20 mouse cellular contexts compared by ENCODE assay signal in genomic region chr5:106322574-106323215, GRCm38 (mm10).
DNase-seq lines count a peak whose midpoint lies in the region; ATAC-seq lines count a peak whose summit lies in the region.
"Had no signal": no experiment of that assay in that cellular context is flagged by ENCODE, and none has a peak within 500 bp of the region (broad histone marks: within the 10 kb centered on the region; RNA-seq: fewer than 3 reads in every experiment).

No protein-coding gene starts in this region.

- intact Hi-C loops in left cerebral cortex, postnatal 10 days (cut with DNase I), result no loop called here

- H3K4me2 ChIP-seq in forebrain, embryonic 13.5 days, result no peak overlapping the region
- H3K4me2 ChIP-seq in forebrain, embryonic 16.5 days (ENCODE audit: low read length), result no peak overlapping the region
- no peak overlapping the region for H3K4me2 ChIP-seq in midbrain, embryonic 15.5 days
- H3K4me2 ChIP-seq in neural tube, embryonic 11.5 days (ENCODE audit: low read depth), result no peak overlapping the region
- H3K4me2 ChIP-seq: forebrain, embryonic 12.5 days; kidney, embryonic 15.5 days; liver, embryonic 15.5 days; stomach, embryonic 15.5 days had no signal

- no peaks in the 10 kb centered on the region for H3K9me3 ChIP-seq in forebrain, embryonic 13.5 days (replicated peaks)
- no peaks in the 10 kb centered on the region for H3K9me3 ChIP-seq in forebrain, embryonic 16.5 days (ENCODE audit: control insufficient read depth, low read length)
- H3K9me3 ChIP-seq in midbrain, embryonic 10.5 days (replicated peaks), result no peaks in the 10 kb centered on the region
- H3K9me3 ChIP-seq in midbrain, embryonic 15.5 days, result no peaks in the 10 kb centered on the region
- H3K9me3 ChIP-seq in neural tube, embryonic 11.5 days (ENCODE audit: control insufficient read depth, low read length), result no peaks in the 10 kb centered on the region
- H3K9me3 ChIP-seq: forebrain, embryonic 12.5 days; kidney, embryonic 15.5 days; liver, embryonic 15.5 days; stomach, embryonic 15.5 days had no signal

- WGBS in forebrain, embryonic 13.5 days, result 13% methylated on average over 18 of the region's 18 CpGs
- 20% methylated on average over 18 of the region's 18 CpGs for WGBS in forebrain, embryonic 16.5 days
- WGBS in midbrain, embryonic 10.5 days, result 9% methylated on average over 18 of the region's 18 CpGs
- WGBS in midbrain, embryonic 15.5 days, result 13% methylated on average over 18 of the region's 18 CpGs
- WGBS in neural tube, embryonic 11.5 days, result 39% methylated on average over 18 of the region's 18 CpGs

- H3K27me3 ChIP-seq in forebrain, embryonic 13.5 days, result peaks cover 26% of the 10 kb centered on the region
- H3K27me3 ChIP-seq in forebrain, embryonic 16.5 days (replicated peaks; ENCODE audit: control insufficient read depth, insufficient read depth, low read length), result 0 out of 2 replicates have a peak, but pooled peaks cover 3% of the 10 kb centered on the region
- H3K27me3 ChIP-seq in midbrain, embryonic 10.5 days (ENCODE audit: low read depth, poor library complexity, severe bottlenecking), result peaks cover 71% of the 10 kb centered on the region
- H3K27me3 ChIP-seq in midbrain, embryonic 15.5 days (replicated peaks), result 0 out of 2 replicates have a peak, but pooled peaks cover 3% of the 10 kb centered on the region
- H3K27me3 ChIP-seq in neural tube, embryonic 11.5 days (ENCODE audit: control insufficient read depth, insufficient read depth, low read length), result no peaks in the 10 kb centered on the region
- H3K27me3 ChIP-seq: kidney, embryonic 15.5 days; liver, embryonic 15.5 days; stomach, embryonic 15.5 days had no signal

- peak overlapping the region; percentile 25; the same call in 1 of the 2 replicates for H3K27ac ChIP-seq in forebrain, embryonic 13.5 days
- no peak overlapping the region for H3K27ac ChIP-seq in forebrain, embryonic 16.5 days (ENCODE audit: low read length)
- peak overlapping the region; percentile 72 for H3K27ac ChIP-seq in midbrain, embryonic 10.5 days (replicated peaks)
- H3K27ac ChIP-seq in midbrain, embryonic 15.5 days, result no peak overlapping the region
- no peak overlapping the region for H3K27ac ChIP-seq in neural tube, embryonic 11.5 days (ENCODE audit: low read depth, low read length)
- H3K27ac ChIP-seq: forebrain, embryonic 12.5 days; kidney, embryonic 15.5 days; liver, embryonic 15.5 days; stomach, embryonic 15.5 days had no signal

- no peak overlapping the region for H3K4me3 ChIP-seq in forebrain, embryonic 13.5 days
- H3K4me3 ChIP-seq in forebrain, embryonic 16.5 days (replicated peaks; ENCODE audit: low read length), result no peak overlapping the region
- peak overlapping the region; percentile 32 for H3K4me3 ChIP-seq in midbrain, embryonic 10.5 days
- H3K4me3 ChIP-seq in midbrain, embryonic 15.5 days, result no peak overlapping the region
- H3K4me3 ChIP-seq in neural tube, embryonic 11.5 days (ENCODE audit: low read depth, low read length), result no peak overlapping the region
- H3K4me3 ChIP-seq: forebrain, embryonic 12.5 days; kidney, embryonic 15.5 days; liver, embryonic 15.5 days; stomach, embryonic 15.5 days had no signal

- no peaks in the 10 kb centered on the region for H3K36me3 ChIP-seq in forebrain, embryonic 13.5 days (ENCODE audit: poor library complexity, severe bottlenecking)
- no peaks in the 10 kb centered on the region for H3K36me3 ChIP-seq in forebrain, embryonic 16.5 days (ENCODE audit: control insufficient read depth, insufficient read depth)
- H3K36me3 ChIP-seq in midbrain, embryonic 10.5 days, result no peaks in the 10 kb centered on the region
- H3K36me3 ChIP-seq in midbrain, embryonic 15.5 days (replicated peaks), result no peaks in the 10 kb centered on the region
- no peaks in the 10 kb centered on the region for H3K36me3 ChIP-seq in neural tube, embryonic 11.5 days (ENCODE audit: control insufficient read depth, insufficient read depth, low read length)
- H3K36me3 ChIP-seq: forebrain, embryonic 12.5 days; kidney, embryonic 15.5 days; liver, embryonic 15.5 days; stomach, embryonic 15.5 days had no signal

- H3K9ac ChIP-seq in forebrain, embryonic 13.5 days, result no peak overlapping the region
- no peak overlapping the region for H3K9ac ChIP-seq in forebrain, embryonic 16.5 days (replicated peaks; ENCODE audit: low read depth, low read length)
- H3K9ac ChIP-seq in midbrain, embryonic 15.5 days, result no peak overlapping the region
- no peak overlapping the region for H3K9ac ChIP-seq in neural tube, embryonic 11.5 days (ENCODE audit: low read length)
- H3K9ac ChIP-seq: forebrain, embryonic 12.5 days; kidney, embryonic 15.5 days; liver, embryonic 15.5 days; stomach, embryonic 15.5 days had no signal

- ATAC-seq in forebrain, embryonic 13.5 days, result no peak
- ATAC-seq in forebrain, embryonic 16.5 days, result no peak
- ATAC-seq in midbrain, embryonic 15.5 days (replicated peaks), result no peak
- ATAC-seq in neural tube, embryonic 11.5 days (ENCODE audit: insufficient read depth, low FRiP score, low TSS enrichment), result no peak
- ATAC-seq: hindbrain, embryonic 16.5 days; intestine, embryonic 16.5 days; lung, postnatal 0 days had no signal

- H3K4me1 ChIP-seq in forebrain, embryonic 13.5 days, result peaks cover 22% of the 10 kb centered on the region
- no peaks in the 10 kb centered on the region for H3K4me1 ChIP-seq in forebrain, embryonic 16.5 days (replicated peaks; ENCODE audit: control insufficient read depth, insufficient read depth, low read length)
- H3K4me1 ChIP-seq in midbrain, embryonic 10.5 days, result peaks cover 55% of the 10 kb centered on the region
- H3K4me1 ChIP-seq in midbrain, embryonic 15.5 days, result peaks cover 26% of the 10 kb centered on the region
- no peaks in the 10 kb centered on the region for H3K4me1 ChIP-seq in neural tube, embryonic 11.5 days (ENCODE audit: control insufficient read depth, insufficient read depth, low read length)
- H3K4me1 ChIP-seq: liver, embryonic 15.5 days; stomach, embryonic 15.5 days had no signal

- DNase-seq in midbrain, embryonic 10.5 days (ENCODE audit: low spot score), result peak; percentile 84
- peak; percentile 43 for DNase-seq in ZHBTc4 (ENCODE audit: low read depth, low spot score)
- peak; percentile 29 for DNase-seq in neural tube, embryonic 11.5 days (ENCODE audit: low spot score)
- DNase-seq in left cerebral cortex, postnatal 10 days (ENCODE audit: extremely low spot score in 1 of 2, low spot score in 2 of 2), result no peak
- DNase-seq in thymus, postnatal 25 days, result no peak
- DNase-seq: cerebellum, adult 9-10 months; gastrocnemius, postnatal 36 days; heart, postnatal 14 days; kidney, postnatal 4 days; thymus, adult 18-20 months had no signal

Comparison
In these comparisons a context has a peak if more than half of its experiments do, and no peak if none do; other contexts are left out.
1. H3K27ac ChIP-seq: peak in forebrain, embryonic 13.5 days (single experiment) and midbrain, embryonic 10.5 days (single experiment); none in forebrain, embryonic 16.5 days (single experiment), midbrain, embryonic 15.5 days (single experiment) and neural tube, embryonic 11.5 days (single experiment).
2. DNase-seq: peak in midbrain, embryonic 10.5 days (single experiment), ZHBTc4 (single experiment) and neural tube, embryonic 11.5 days (single experiment); none in left cerebral cortex, postnatal 10 days (0 of 2) and thymus, postnatal 25 days (single experiment).